In genomic region chr10:96646024-96646866, GRCm38 (mm10) we compare ENCODE assay signal across 8 mouse cellular contexts. TPM values are rescaled to one million over a fixed set of nuclear protein-coding genes. Genes with fewer than 3 reads are reported as not detected.
DNase-seq lines count a peak whose midpoint lies in the region; ATAC-seq lines count a peak whose summit lies in the region.

No protein-coding gene starts in this region.

- H3K36me3 ChIP-seq in kidney, embryonic 16.5 days (ENCODE audit: insufficient read depth, low read length): no peaks in the 10 kb centered on the region
- no peaks in the 10 kb centered on the region for H3K36me3 ChIP-seq in liver, embryonic 11.5 days (ENCODE audit: control insufficient read depth, insufficient read depth, low read length)

- no peaks in the 10 kb centered on the region for H3K27me3 ChIP-seq in kidney, embryonic 16.5 days (ENCODE audit: insufficient read depth, low read length)
- H3K27me3 ChIP-seq in liver, embryonic 11.5 days (replicated peaks; ENCODE audit: control insufficient read depth, insufficient read depth, low read length): no peaks in the 10 kb centered on the region

- peaks cover 17% of the 10 kb centered on the region for H3K4me1 ChIP-seq in kidney, embryonic 16.5 days (ENCODE audit: insufficient read depth, low read length)
- H3K4me1 ChIP-seq in liver, embryonic 11.5 days (replicated peaks; ENCODE audit: control insufficient read depth, insufficient read depth, low read length): no peaks in the 10 kb centered on the region; the same call in 1 of the 2 replicates

- WGBS in kidney, embryonic 16.5 days: 21% methylated on average over 13 of the region's 13 CpGs
- 30% methylated on average over 13 of the region's 13 CpGs for WGBS in liver, embryonic 11.5 days

- peak; percentile 66 for ATAC-seq in frontal cortex, adult (ENCODE audit: low TSS enrichment)
- ATAC-seq in kidney, embryonic 16.5 days (ENCODE audit: low FRiP score, low TSS enrichment): peak; percentile 49; the same call in 1 of the 2 replicates
- no peak for ATAC-seq in liver, embryonic 11.5 days (replicated peaks; ENCODE audit: low FRiP score)
- peak; percentile 18; the same call in 1 of the 2 replicates for ATAC-seq in monocyte, adult 5-6 weeks (replicated peaks; ENCODE audit: insufficient number of reproducible peaks, low FRiP score, low TSS enrichment, poor library complexity, severe bottlenecking)

- DNase-seq in adrenal gland, postnatal 25 days: peak; percentile 23
- DNase-seq in cerebellum, adult 8-10 months: peak; percentile 67
- peak; percentile 34 for DNase-seq in liver, embryonic 11.5 days (ENCODE audit: low spot score)
- no peak for DNase-seq in thymus, postnatal 4 days
- DNase-seq in c-Kit-positive CD71-positive TER-119-positive erythroid progenitor cells, embryonic 14.5 days (ENCODE audit: low spot score): no peak

- H3K4me3 ChIP-seq in kidney, embryonic 16.5 days (ENCODE audit: low read length): no peak overlapping the region
- no peak overlapping the region for H3K4me3 ChIP-seq in liver, embryonic 11.5 days (ENCODE audit: low read depth, low read length)

- H3K27ac ChIP-seq in kidney, embryonic 16.5 days (ENCODE audit: low read length): peak overlapping the region; percentile 16
- no peak overlapping the region for H3K27ac ChIP-seq in liver, embryonic 11.5 days (ENCODE audit: low read depth, low read length)

- peak overlapping the region; percentile 34 for H3K4me2 ChIP-seq in kidney, embryonic 16.5 days (replicated peaks; ENCODE audit: low read depth, low read length)
- peak overlapping the region; percentile 18; the same call in 1 of the 2 replicates for H3K4me2 ChIP-seq in liver, embryonic 11.5 days

- 0 out of 2 replicates have a peak overlapping the region, but pooled peaks have one; percentile 23 for H3K9ac ChIP-seq in kidney, embryonic 16.5 days (replicated peaks; ENCODE audit: low read length)
- H3K9ac ChIP-seq in liver, embryonic 11.5 days (ENCODE audit: low read depth, low read length): no peak overlapping the region

- no peaks in the 10 kb centered on the region for H3K9me3 ChIP-seq in kidney, embryonic 16.5 days (ENCODE audit: low read length)
- H3K9me3 ChIP-seq in liver, embryonic 11.5 days (ENCODE audit: control insufficient read depth, low read length): no peaks in the 10 kb centered on the region

RNA-seq across cellular contexts. Expression of gene Btg1, which starts 29.4 kb away (rescaled TPM):
- total RNA-seq in adrenal gland, postnatal 25 days (2021): 69.6 and 85.8 TPM in 2 replicates
- 47.9 and 51.4 TPM in 2 replicates for polyA plus RNA-seq in kidney, embryonic 16.5 days (2015; fragmentation: Nextera tagmentation; extraction: Ambion mirVana)
- 11.8 and 13.3 TPM in 2 replicates for polyA plus RNA-seq in liver, embryonic 11.5 days (2014; fragmentation: Nextera tagmentation; extraction: Ambion mirVana)
- 595 to 720 TPM (median 610 TPM) in 3 replicates for total RNA-seq in monocyte, adult 5-6 weeks (2017)

Comparison
In these comparisons a context has a peak if more than half of its experiments do, and no peak if none do; other contexts are left out.
1. DNase-seq: peak in adrenal gland, postnatal 25 days (single experiment), cerebellum, adult 8-10 months (single experiment) and liver, embryonic 11.5 days (single experiment); none in thymus, postnatal 4 days (single experiment) and c-Kit-positive CD71-positive TER-119-positive erythroid progenitor cells, embryonic 14.5 days (single experiment).